Mouse (Mus musculus) erythroid progenitor cell, adult 5-6 weeks (primary cell): ENCODE measurements around the gene Col2a1. TPM values are rescaled to one million over a fixed set of nuclear protein-coding genes. Genes with fewer than 3 reads are reported as not detected.

ENCODE experiments used
- ATAC-seq: replicated peaks from 2 replicates; pipeline ENCODE4 v1.8.0; 2016; ENCODE audit warnings: moderate number of reproducible peaks, mild to moderate bottlenecking, moderate TSS enrichment, inconsistent platforms; ENCODE audit not compliant: poor library complexity, low FRiP score, severe bottlenecking
- total RNA-seq, 2 experiments: library from RNA; stranded (forward) in 1 of 2; stranded (reverse) in 1 of 2; fragments of 150-400 nt in 1 of 2; fragments of 186-747, 209-891 nt in 1 of 2; gene quantifications; 2 replicates each; pipeline versions ENCODE4 v1.2.3 to v1.2.4; 2015 to 2017; ENCODE audit warnings: low replicate concordance in 2 of 2

Gene Col2a1
- total RNA-seq, 2 experiments from 2014 or later, result not detected

- no peak for ATAC-seq
Measured at GRCm38 (mm10) chr15:97965311-97966045, 39.0 kb downstream of the Col2a1 start.

GRCm38 (mm10) chr15:97964836-97965187, 39.7 kb downstream of the Col2a1 start:
- ATAC-seq, result no peak

GRCm38 (mm10) chr15:97963989-97964835, 40.3 kb downstream of the Col2a1 start, which contains the start of gene Tmem106c:
TSS of gene Tmem106c (plus strand) at chr15:97964200.
- ATAC-seq, result peak; percentile 95

GRCm38 (mm10) chr15:97963329-97963988, 41.0 kb downstream of the Col2a1 start:
- ATAC-seq, result peak; percentile 39; the same call in 1 of the 2 replicates

- ATAC-seq, result no peak
Measured at GRCm38 (mm10) chr15:97956416-97956815, 48.1 kb downstream of the Col2a1 start.

GRCm38 (mm10) chr15:97955742-97956141, 48.8 kb downstream of the Col2a1 start:
- no peak for ATAC-seq

- no peak for ATAC-seq
Measured at GRCm38 (mm10) chr15:97955286-97955685, 49.2 kb downstream of the Col2a1 start.

GRCm38 (mm10) chr15:97954671-97955070, 49.8 kb downstream of the Col2a1 start:
- ATAC-seq, result no peak

- no peak for ATAC-seq
Measured at GRCm38 (mm10) chr15:97952889-97953189, 51.7 kb downstream of the Col2a1 start.

GRCm38 (mm10) chr15:97952137-97952888, 52.2 kb downstream of the Col2a1 start:
- peak; percentile 61; the same call in 1 of the 2 replicates for ATAC-seq

- ATAC-seq, result no peak
Measured at GRCm38 (mm10) chr15:97950240-97950639, 54.3 kb downstream of the Col2a1 start.

- no peak for ATAC-seq
Measured at GRCm38 (mm10) chr15:97949706-97950105, 54.8 kb downstream of the Col2a1 start.

GRCm38 (mm10) chr15:97948720-97949119, 55.8 kb downstream of the Col2a1 start:
- ATAC-seq, result no peak

- ATAC-seq, result no peak
Measured at GRCm38 (mm10) chr15:97945656-97946315, 58.7 kb downstream of the Col2a1 start.

- no peak for ATAC-seq
Measured at GRCm38 (mm10) chr15:97944919-97945574, 59.4 kb downstream of the Col2a1 start.

GRCm38 (mm10) chr15:97943356-97943755, 61.1 kb downstream of the Col2a1 start:
- ATAC-seq, result no peak

- no peak for ATAC-seq
Measured at GRCm38 (mm10) chr15:97942538-97942937, 62.0 kb downstream of the Col2a1 start.

GRCm38 (mm10) chr15:97941306-97941705, 63.2 kb downstream of the Col2a1 start:
- ATAC-seq, result no peak

- ATAC-seq, result no peak
Measured at GRCm38 (mm10) chr15:97940088-97940487, 64.4 kb downstream of the Col2a1 start.
